Mouse (Mus musculus): ENCODE measurements around the gene Fam168a.
"Not testable (repeated sequence)": the region's sequence is repeated elsewhere in the genome, so short reads cannot be mapped to it uniquely, and the experiment has no call there.

Gene Fam168a

DNA sequence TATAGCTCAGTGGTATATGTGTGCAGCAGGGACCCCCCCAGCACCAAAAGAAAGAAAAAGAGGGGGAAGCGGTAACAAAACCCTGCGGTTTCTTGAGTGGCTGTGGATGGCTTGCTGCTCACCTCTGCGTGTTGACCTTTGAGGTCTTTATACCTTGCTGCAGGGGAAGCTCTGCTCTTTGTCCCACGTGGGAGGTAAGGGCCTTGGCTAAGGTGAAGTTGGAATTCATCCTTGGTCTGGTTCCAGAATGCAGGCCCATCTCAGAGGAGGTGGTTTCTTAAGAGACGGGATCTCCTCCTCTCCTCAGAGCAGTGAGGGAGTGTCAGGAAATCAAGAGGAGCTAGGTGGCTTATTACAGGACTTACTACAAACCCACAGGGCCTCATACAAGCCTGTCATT, 135.7 kb downstream of the Fam168a start:
- no peak for DNase-seq (ENCODE audit: low spot score in 2 of 2)

- DNase-seq (ENCODE audit: low spot score in 2 of 2), result no peak
Observed at GRCm38 (mm10) chr7:100843866-100844265, 137.4 kb downstream of the Fam168a start.

DNA sequence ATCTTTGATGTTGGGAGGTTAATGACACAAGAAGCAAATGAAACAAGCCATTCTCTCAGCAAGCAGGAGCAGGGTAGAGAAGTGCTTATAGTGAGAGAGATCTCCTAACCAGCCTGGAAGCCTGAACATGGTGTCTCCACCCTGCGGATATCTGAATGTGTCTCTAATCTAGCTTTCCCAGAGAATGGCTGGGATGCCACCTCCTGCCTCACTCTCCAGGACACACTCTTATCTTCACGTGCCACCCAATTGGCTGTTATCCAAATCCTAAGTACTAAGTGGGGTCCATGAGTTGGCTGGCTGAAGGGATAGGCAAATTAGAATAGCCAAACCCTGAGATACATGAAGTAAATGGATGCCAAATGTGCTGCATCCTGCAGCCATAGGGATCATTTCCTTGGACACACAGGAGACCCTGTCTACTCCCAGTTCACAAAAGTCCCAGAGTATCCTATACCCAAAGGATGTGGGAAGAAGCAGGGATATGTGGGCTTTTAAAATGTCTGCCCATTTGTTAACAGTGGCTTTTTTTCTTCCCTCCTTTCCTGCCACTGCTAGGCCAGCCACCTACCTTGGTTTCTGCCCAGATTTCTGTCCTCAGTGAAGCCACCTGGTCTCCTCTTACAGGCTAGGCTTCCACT, 138.1 kb downstream of the Fam168a start:
- DNase-seq (ENCODE audit: low spot score in 2 of 2), result no peak

GRCm38 (mm10) chr7:100845026-100845400, 138.6 kb downstream of the Fam168a start:
- DNase-seq (ENCODE audit: low spot score in 2 of 2), result no peak

- peak in 1 of 2 experiments; percentile 25 for DNase-seq (ENCODE audit: low spot score in 2 of 2)
Observed at GRCm38 (mm10) chr7:100845412-100845811, 139.0 kb downstream of the Fam168a start.

- DNase-seq (ENCODE audit: low spot score in 2 of 2), result not testable (repeated sequence)
Observed at GRCm38 (mm10) chr7:100846033-100846432, 139.6 kb downstream of the Fam168a start.

GRCm38 (mm10) chr7:100847131-100847530, 140.7 kb downstream of the Fam168a start:
- no peak for DNase-seq (ENCODE audit: low spot score in 2 of 2)

- peak; percentile 70 to 78 for DNase-seq (ENCODE audit: low spot score in 2 of 2)
Observed at GRCm38 (mm10) chr7:100848744-100849143, 142.3 kb downstream of the Fam168a start.

DNA sequence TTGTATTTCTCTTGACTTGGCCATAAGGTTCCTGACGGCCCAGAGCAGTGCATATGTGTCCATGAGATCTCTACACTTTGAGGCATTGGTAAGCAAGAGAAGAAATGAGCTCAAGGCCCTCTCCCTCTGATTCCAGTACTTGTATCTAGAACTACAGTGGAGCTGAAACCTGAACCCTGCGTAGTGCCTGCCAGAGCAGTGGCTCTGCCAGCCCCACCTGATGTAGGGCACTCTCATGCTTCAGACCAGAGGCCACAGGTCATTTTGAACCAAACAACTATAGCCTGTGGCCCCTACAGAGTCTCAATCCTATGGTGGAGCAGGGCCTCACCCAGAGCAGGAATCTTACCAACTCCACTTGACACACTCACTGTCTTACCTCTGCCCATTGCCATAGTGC, 143.1 kb downstream of the Fam168a start:
- DNase-seq (ENCODE audit: low spot score in 2 of 2), result no peak

- no peak for DNase-seq (ENCODE audit: low spot score in 2 of 2)
Observed at GRCm38 (mm10) chr7:100851481-100852356, 145.3 kb downstream of the Fam168a start.

- DNase-seq (ENCODE audit: low spot score in 2 of 2), result no peak
Observed at GRCm38 (mm10) chr7:100853396-100853795, 147.0 kb downstream of the Fam168a start.

- no peak for DNase-seq (ENCODE audit: low spot score in 2 of 2)
Observed at GRCm38 (mm10) chr7:100854137-100854814, 147.8 kb downstream of the Fam168a start.

- no peak for DNase-seq (ENCODE audit: low spot score in 2 of 2)
Observed at GRCm38 (mm10) chr7:100854861-100855260, 148.4 kb downstream of the Fam168a start.

DNA sequence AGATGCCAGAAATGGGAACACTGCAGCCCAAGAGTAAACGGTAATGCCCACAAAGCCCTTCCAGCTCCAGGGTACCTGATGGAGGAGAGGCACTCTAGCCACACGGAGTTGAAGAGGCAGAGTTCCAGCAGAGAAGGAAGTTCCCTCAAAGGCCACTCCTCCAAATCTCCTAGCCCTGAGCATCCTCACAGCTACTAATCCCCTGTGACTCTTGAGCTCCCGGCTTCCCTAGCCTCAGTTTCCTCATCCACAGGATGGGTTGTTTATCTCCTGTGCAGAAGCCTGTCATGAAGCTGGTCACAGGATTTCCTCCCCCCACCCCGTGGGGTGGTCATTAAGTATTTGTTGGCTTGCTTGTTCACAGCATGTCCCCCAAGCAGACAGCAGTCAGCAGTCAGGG, 148.9 kb downstream of the Fam168a start:
- DNase-seq (ENCODE audit: low spot score in 2 of 2), result no peak

- DNase-seq (ENCODE audit: low spot score in 2 of 2), result no peak
Observed at GRCm38 (mm10) chr7:100855795-100856573, 149.5 kb downstream of the Fam168a start.

DNA sequence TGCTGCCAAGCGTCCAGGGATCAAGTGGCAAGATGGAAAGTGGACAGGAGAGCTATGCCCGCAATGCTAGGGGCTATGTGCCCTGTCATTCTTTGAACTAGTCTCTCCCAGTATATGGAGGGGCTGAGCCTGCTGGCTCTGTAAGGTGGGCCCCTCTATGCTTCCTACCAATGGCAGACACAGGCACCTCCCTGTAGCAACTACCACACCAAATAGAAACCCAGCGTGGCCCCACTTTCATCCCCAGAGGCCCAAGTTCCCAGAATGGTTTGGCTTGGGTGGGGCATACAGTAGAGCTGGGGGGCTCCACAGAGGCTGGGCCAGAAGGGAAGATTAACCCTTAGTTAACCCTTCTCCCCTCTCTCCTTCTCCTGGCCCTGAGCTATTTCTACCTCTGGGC, 154.0 kb downstream of the Fam168a start:
- DNase-seq (ENCODE audit: low spot score in 2 of 2), result no peak

DNA sequence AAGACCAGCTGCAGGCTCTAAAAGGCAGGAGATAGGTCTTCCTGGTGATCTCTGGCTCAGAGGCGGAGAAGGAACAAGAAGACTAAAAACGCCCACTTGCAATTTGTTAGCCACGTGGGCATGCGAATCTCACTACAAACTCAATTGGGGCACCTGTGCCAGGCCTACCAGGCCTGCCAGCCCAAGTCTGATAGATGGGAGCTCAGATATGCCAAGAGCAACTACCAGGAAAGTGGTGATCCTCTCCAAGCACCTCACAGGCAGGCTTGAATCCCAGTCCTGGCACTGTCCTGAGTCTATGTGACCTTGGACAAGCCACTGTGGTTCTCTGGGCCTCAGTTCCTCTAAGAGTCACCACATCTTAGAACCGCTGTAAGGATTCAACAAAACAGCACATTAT, 154.8 kb downstream of the Fam168a start:
- DNase-seq (ENCODE audit: low spot score in 2 of 2), result no peak

GRCm38 (mm10) chr7:100862353-100862752, 155.9 kb downstream of the Fam168a start:
- no peak for DNase-seq (ENCODE audit: low spot score in 2 of 2)

DNA sequence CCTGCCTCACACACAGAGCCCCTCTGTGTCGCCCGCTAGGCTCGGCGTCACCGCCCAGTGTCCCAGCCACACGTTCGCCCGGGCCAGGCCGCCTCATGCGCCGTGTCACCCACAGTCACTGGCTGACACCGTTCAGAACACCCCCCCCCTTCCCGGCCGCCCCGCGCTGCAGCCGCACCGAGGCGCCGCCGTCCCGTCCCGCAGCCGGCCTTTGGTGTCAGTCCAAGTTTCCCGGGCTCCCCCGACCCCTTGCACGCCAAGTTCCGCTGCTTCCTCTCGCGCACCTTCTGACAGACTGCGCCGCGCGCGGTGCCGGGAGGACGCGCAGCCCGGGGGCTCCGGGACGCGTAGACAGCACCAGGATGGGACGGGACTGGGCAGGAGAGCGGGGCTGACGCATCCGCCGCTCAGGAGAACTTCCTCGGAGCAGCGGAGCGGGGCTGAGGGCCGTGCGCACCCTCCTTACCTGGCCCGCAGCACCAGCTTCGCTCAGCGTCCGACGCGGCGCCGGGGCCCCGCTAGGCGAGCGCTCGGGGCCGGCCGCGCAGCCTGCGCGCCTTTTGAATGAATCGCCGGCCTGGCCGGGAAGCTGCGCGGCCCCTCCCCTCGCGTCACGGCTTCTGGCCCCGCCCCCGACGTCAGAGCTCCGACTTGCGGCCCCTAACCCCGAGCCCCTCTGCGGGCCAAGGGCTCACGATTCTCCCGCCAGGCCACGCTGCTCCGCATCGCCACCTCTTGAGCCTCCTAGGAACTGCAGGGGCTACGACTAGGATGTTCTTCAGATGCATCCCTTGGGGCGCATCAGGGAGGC, 156.6 kb downstream of the Fam168a start, which contains the start of gene Relt:
TSS of gene Relt (minus strand) at position 619 of the 811 bp plus-strand sequence.
- peak; percentile 83 to 87 for DNase-seq (ENCODE audit: low spot score in 2 of 2)

- peak; percentile 71 to 77 for DNase-seq (ENCODE audit: low spot score in 2 of 2)
Observed at GRCm38 (mm10) chr7:100866675-100867074, 160.2 kb downstream of the Fam168a start.

GRCm38 (mm10) chr7:100867561-100867960, 161.1 kb downstream of the Fam168a start:
- no peak for DNase-seq (ENCODE audit: low spot score in 2 of 2)

Data from frontal cortex, postnatal 25 days (tissue).